Mouse (Mus musculus) midbrain, embryonic 10.5 days (tissue): ENCODE results near the gene Irf1. TPM values are rescaled to one million over a fixed set of nuclear protein-coding genes. Genes with fewer than 3 reads are reported as not detected.

Experiments
- DNase-seq: peaks from one replicate; pipeline ENCODE4 v3.0.0-alpha.2; 2017; ENCODE audit warnings: low spot score
- H3K27ac ChIP-seq: fragments of 300-500 bp; sonication (generic); replicated peaks from 2 replicates; pipeline ENCODE4 v1.5.1; 2016; ENCODE audit warnings: mild to moderate bottlenecking
- H3K27me3 ChIP-seq: fragments of 300-500 bp; sonication (generic); 2 replicates; pipeline ENCODE4 v1.6.1; 2016; ENCODE audit warnings: low read depth, mild to moderate bottlenecking; ENCODE audit not compliant: poor library complexity, severe bottlenecking
- H3K36me3 ChIP-seq: fragments of 300-500 bp; sonication (generic); 2 replicates; pipeline ENCODE4 v1.6.1; 2016; ENCODE audit warnings: mild to moderate bottlenecking, moderate library complexity
- H3K4me1 ChIP-seq: fragments of 300-500 bp; sonication (generic); 2 replicates; pipeline ENCODE4 v1.6.1; 2016
- H3K4me3 ChIP-seq: fragments of 300-500 bp; sonication (generic); 2 replicates; pipeline ENCODE4 v1.5.1; 2016; ENCODE audit warnings: mild to moderate bottlenecking, moderate library complexity
- H3K9me3 ChIP-seq: fragments of 300-500 bp; sonication (generic); replicated peaks from 2 replicates; pipeline ENCODE4 v1.6.1; 2016; ENCODE audit warnings: mild to moderate bottlenecking
- WGBS: fragments of 180-500 bp; shearing (Covaris S2); methylation state at CpG from one replicate; pipeline ENCODE4 v1.1.7; 2016; 5-methylcytosine and 5-hydroxymethylcytosine counted together
- polyA plus RNA-seq: library from polyadenylated mRNA; unstranded; fragments of >200 nt; fragmentation: Nextera tagmentation; extraction: Ambion mirVana; gene quantifications from 2 replicates; pipeline ENCODE4 v1.2.1, GENCODE M21; 2016

The Irf1 gene
- 3.6 and 3.8 TPM in 2 replicates for polyA plus RNA-seq

DNA sequence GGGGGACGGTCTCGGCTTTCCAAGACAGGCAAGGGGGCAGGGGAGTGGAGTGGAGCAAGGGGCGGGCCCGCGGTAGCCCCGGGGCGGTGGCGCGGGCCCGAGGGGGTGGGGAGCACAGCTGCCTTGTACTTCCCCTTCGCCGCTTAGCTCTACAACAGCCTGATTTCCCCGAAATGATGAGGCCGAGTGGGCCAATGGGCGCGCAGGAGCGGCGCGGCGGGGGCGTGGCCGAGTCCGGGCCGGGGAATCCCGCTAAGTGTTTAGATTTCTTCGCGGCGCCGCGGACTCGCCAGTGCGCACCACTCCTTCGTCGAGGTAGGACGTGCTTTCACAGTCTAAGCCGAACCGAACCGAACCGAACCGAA is at the start of gene Irf1:
Gene Irf1, plus strand, starts transcription at position 255 of the 365 bp plus-strand sequence.
- peak within 1 kb of the TSS; percentile 76 for H3K27ac ChIP-seq
- DNase-seq = peak; percentile 87
- 0% methylated on average over 40 of the region's 40 CpGs for WGBS
- H3K9me3 ChIP-seq = no peaks in the 10 kb centered on the region
- peaks cover 20% of the 10 kb centered on the region for H3K4me1 ChIP-seq
- peak within 1 kb of the TSS; percentile 71 for H3K4me3 ChIP-seq
- H3K27me3 ChIP-seq = peaks cover 84% of the 10 kb centered on the region
- H3K36me3 ChIP-seq = no peaks in the 10 kb centered on the region

DNA sequence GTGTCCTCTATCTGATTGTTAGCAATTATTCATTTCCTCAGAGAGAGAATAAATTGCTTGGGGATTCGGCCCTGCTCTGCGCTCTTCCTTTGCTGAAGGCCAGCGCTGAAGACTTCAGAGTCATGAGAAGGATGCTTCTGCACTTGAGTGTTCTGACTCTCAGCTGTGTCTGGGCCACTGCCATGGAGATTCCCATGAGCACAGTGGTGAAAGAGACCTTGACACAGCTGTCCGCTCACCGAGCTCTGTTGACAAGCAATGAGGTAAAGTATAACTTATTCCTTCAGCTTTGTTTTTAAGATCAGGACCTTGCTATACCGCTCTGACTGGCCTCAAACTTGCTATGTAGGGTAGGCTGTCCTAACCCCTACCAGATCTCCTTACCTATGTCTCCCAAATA is 49.1 kb upstream of the Irf1 start, which contains the start of gene Il5:
Gene Il5, plus strand, starts transcription at position 80 of the 400 bp plus-strand sequence.
- H3K4me1 ChIP-seq = no peaks in the 10 kb centered on the region
- no peak for DNase-seq
- 90% methylated on average over 6 of the region's 6 CpGs for WGBS

DNA sequence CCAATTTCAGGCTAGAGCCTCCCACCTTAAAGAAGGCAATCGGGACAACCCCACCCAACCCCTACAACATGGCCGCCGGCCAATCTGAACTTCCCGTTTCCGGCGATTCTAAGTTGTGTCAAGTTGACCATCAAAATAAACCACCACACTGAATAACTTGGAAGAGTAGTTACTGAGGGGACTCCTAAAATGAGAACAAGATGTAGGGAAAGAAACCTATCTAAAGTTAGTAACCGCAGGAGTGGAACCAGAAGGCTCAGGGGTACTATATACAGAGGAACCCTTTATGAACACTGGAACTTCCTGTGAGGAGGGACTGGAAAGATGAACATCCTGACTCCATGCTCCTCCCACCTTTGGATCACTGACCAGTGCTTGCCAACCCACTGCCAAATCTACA is 38.4 kb upstream of the Irf1 start:
- Histone ChIP-seq H3K36me3 (no peaks in the 10 kb centered on the region), H3K4me3 (no peak overlapping the region), H3K27ac (no peak overlapping the region), H3K9me3 (no peaks in the 10 kb centered on the region), H3K27me3 (no peaks in the 10 kb centered on the region), H3K4me1 (no peaks in the 10 kb centered on the region)
- WGBS = 96% methylated on average over 7 of the region's 7 CpGs
- DNase-seq = no peak

More for the DNA sequence above, 49.1 kb upstream of the Irf1 start, which contains the start of gene Il5:
- Histone ChIP-seq H3K9me3 (no peaks in the 10 kb centered on the region), H3K27me3 (no peaks in the 10 kb centered on the region), H3K36me3 (no peaks in the 10 kb centered on the region), H3K27ac (no peak within 1 kb of the TSS), H3K4me3 (no peak within 1 kb of the TSS)

GRCm38 (mm10) chr11:53732244-53732643 is 37.6 kb upstream of the Irf1 start:
- H3K36me3 ChIP-seq = no peaks in the 10 kb centered on the region
- WGBS = 93% methylated on average over 8 of the region's 8 CpGs
- no peaks in the 10 kb centered on the region for H3K27me3 ChIP-seq
- H3K27ac ChIP-seq = no peak overlapping the region
- no peak for DNase-seq
- no peaks in the 10 kb centered on the region for H3K9me3 ChIP-seq
- no peak overlapping the region for H3K4me3 ChIP-seq
- no peaks in the 10 kb centered on the region for H3K4me1 ChIP-seq

DNA sequence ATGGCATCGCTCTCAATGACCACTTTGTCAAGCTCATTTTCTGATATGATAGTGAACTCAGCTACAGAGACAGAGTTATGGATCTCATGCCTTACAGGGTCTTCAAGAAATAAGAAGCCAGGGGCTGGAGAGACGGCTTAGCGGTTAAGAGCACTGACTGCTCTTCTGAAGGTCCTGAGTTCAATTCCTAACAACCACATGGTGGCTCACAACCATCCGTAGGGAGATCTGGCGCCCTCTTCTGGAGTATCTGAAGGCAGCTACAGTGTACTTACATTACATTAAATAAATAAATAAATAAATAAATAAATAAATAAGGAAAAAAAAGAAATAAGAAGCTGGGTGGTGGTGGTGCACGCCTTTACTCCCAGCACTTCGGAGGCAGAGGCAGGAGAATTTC is 36.0 kb upstream of the Irf1 start:
- Histone ChIP-seq H3K9me3 (no peaks in the 10 kb centered on the region), H3K4me3 (no peak overlapping the region), H3K27ac (no peak overlapping the region), H3K4me1 (no peaks in the 10 kb centered on the region), H3K27me3 (no peaks in the 10 kb centered on the region), H3K36me3 (no peaks in the 10 kb centered on the region)
- no peak for DNase-seq
- 89% methylated on average over 7 of the region's 7 CpGs for WGBS

GRCm38 (mm10) chr11:53734431-53734830 is 35.4 kb upstream of the Irf1 start:
- no peak overlapping the region for H3K4me3 ChIP-seq
- DNase-seq = no peak
- no peaks in the 10 kb centered on the region for H3K27me3 ChIP-seq
- H3K9me3 ChIP-seq = no peaks in the 10 kb centered on the region
- no peaks in the 10 kb centered on the region for H3K4me1 ChIP-seq
- no peaks in the 10 kb centered on the region for H3K36me3 ChIP-seq
- no peak overlapping the region for H3K27ac ChIP-seq
- 84% methylated on average over 2 of the region's 2 CpGs for WGBS

DNA sequence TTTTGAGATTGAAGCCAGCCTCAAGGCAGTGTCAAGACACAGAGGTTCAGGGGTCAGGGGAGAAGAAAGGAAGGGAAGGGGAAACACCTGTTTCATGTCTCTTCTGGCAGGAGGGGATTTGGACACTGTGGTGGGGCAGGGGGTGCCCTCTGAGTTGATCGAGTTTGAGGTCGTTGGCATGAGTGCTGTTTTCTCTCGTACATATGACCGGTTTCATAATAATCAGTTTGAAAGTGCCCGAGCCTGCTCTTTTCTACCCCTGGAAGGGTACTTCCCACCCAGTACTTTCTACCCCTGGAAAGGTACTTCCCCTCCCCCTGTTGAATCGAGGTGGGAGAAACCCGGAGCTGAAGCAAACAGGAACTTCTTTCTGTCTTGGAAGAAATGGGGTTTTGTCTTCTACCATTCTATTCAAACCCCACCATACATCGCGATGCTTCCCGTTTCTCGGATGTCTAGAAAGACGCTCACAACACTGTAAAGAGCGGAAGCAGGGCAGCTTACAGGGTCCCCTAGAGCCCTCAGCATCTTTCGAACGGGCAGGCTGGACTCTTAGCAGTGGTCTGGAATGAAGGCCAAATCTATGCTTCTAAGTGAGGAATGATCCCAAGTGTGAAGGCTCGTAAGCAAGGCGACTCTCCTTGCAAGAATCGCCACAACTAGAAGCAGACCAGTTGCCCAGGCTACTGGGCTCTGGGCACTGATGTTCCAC is 34.7 kb upstream of the Irf1 start:
- H3K27ac ChIP-seq = no peak overlapping the region
- H3K36me3 ChIP-seq = no peaks in the 10 kb centered on the region
- no peak overlapping the region for H3K4me3 ChIP-seq
- DNase-seq = no peak
- no peaks in the 10 kb centered on the region for H3K9me3 ChIP-seq
- H3K4me1 ChIP-seq = no peaks in the 10 kb centered on the region
- WGBS = 73% methylated on average over 18 of the region's 18 CpGs
- no peaks in the 10 kb centered on the region for H3K27me3 ChIP-seq

DNA sequence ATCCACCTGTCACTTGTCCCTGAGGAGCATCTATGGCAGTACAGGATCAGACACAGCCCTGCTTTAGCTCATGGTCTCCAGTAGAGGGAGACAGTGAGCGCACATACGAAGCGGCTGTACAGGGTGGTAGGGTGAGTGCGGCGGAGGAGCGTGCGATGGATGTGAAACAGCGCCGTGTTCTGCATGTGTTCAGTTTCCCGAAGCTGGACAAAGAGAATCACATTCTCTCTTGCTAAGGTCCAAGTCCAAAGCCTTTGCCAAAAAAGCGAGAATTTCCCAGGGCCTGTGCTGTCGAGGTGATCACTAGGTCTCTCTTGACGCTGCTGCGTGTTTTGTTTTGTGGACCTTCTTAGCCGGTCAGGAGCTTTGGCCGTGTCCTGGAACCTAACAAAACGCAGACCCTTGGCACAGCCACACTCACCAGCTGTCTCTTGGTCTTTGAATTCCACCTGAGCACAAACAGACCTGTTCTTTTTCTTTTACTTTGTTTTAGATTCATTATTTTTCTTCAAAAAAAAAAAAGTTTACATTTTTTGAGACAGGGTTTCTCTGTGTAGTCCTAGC is 34.0 kb upstream of the Irf1 start:
- 0 out of 2 replicates have a peak overlapping the region, but pooled peaks have one; percentile 42 for H3K27ac ChIP-seq
- DNase-seq = peak; percentile 73
- H3K4me1 ChIP-seq = no peaks in the 10 kb centered on the region
- 27% methylated on average over 17 of the region's 17 CpGs for WGBS
- H3K27me3 ChIP-seq = no peaks in the 10 kb centered on the region
- H3K36me3 ChIP-seq = no peaks in the 10 kb centered on the region
- no peaks in the 10 kb centered on the region for H3K9me3 ChIP-seq
- peak overlapping the region; percentile 33 for H3K4me3 ChIP-seq

GRCm38 (mm10) chr11:53736771-53737572 is 32.8 kb upstream of the Irf1 start:
- no peak overlapping the region for H3K27ac ChIP-seq
- WGBS = 49% methylated on average over 14 of the region's 14 CpGs
- peak; percentile 73 for DNase-seq
- no peaks in the 10 kb centered on the region for H3K9me3 ChIP-seq
- H3K4me3 ChIP-seq = no peak overlapping the region
- no peaks in the 10 kb centered on the region for H3K4me1 ChIP-seq
- H3K36me3 ChIP-seq = no peaks in the 10 kb centered on the region
- H3K27me3 ChIP-seq = no peaks in the 10 kb centered on the region

- no peak overlapping the region for H3K27ac ChIP-seq
- DNase-seq = peak; percentile 37
- H3K9me3 ChIP-seq = no peaks in the 10 kb centered on the region
- H3K27me3 ChIP-seq = no peaks in the 10 kb centered on the region
- H3K4me3 ChIP-seq = no peak overlapping the region
- H3K36me3 ChIP-seq = no peaks in the 10 kb centered on the region
- WGBS = 52% methylated on average over 6 of the region's 6 CpGs
- H3K4me1 ChIP-seq = peaks cover 5% of the 10 kb centered on the region
Observed at GRCm38 (mm10) chr11:53737573-53737946, 32.3 kb upstream of the Irf1 start.

DNA sequence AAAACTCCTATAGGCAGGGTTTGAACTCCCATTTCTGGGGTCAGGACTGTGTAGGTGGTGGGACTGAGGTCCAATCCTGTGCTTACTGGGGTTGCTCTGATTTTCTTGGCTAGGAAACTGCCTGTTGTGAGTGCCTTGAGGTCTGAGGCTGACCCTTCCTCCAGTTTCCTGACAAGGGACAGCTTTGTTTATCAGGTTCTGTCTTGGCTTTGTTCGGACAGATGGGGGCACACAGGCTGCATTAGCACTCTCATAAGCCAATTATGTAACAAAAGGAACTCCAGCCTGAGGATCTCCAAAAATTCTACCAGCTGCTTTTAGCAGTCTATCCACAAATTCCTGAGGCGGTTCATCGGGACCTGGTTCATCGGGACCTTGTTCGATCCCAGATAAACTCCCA is 27.5 kb upstream of the Irf1 start:
- no peak overlapping the region for H3K27ac ChIP-seq
- H3K9me3 ChIP-seq = no peaks in the 10 kb centered on the region
- H3K36me3 ChIP-seq = no peaks in the 10 kb centered on the region
- peaks cover 24% of the 10 kb centered on the region for H3K4me1 ChIP-seq
- WGBS = 13% methylated on average over 5 of the region's 5 CpGs
- DNase-seq = no peak
- no peak overlapping the region for H3K4me3 ChIP-seq
- H3K27me3 ChIP-seq = no peaks in the 10 kb centered on the region

DNA sequence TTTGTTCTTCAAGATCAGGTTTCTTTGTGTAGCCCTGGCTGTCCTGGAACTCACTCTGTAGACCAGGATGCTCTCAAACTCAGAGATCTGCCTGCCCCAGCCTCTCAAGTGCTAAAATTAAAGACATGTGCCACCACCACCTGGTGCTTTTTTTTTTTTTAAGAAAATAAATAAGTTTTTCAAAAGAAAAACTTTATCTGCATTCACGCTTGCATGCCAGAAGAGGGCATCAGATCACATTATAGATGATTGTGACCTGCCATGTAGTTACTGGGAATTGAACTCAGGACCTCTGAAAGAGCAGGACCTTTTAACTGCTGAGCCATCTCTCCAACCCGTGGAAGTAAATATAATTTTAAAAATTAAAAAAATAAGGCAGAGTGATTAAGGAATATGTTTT is 24.6 kb upstream of the Irf1 start:
- H3K4me1 ChIP-seq = peaks cover 24% of the 10 kb centered on the region
- DNase-seq = no peak
- WGBS = 91% methylated on average over 2 of the region's 2 CpGs

GRCm38 (mm10) chr11:53747985-53748384 is 21.8 kb upstream of the Irf1 start:
- no peaks in the 10 kb centered on the region for H3K36me3 ChIP-seq
- no peaks in the 10 kb centered on the region for H3K9me3 ChIP-seq
- no peak overlapping the region for H3K4me3 ChIP-seq
- H3K4me1 ChIP-seq = peaks cover 16% of the 10 kb centered on the region
- no peak for DNase-seq
- 89% methylated on average over 9 of the region's 9 CpGs for WGBS
- H3K27me3 ChIP-seq = no peaks in the 10 kb centered on the region
- H3K27ac ChIP-seq = no peak overlapping the region

More for the DNA sequence above, 24.6 kb upstream of the Irf1 start:
- H3K36me3 ChIP-seq = no peaks in the 10 kb centered on the region
- H3K4me3 ChIP-seq = no peak overlapping the region
- no peak overlapping the region for H3K27ac ChIP-seq
- H3K9me3 ChIP-seq = no peaks in the 10 kb centered on the region
- H3K27me3 ChIP-seq = no peaks in the 10 kb centered on the region
